Mouse (Mus musculus) frontal cortex, postnatal 25 days (tissue): ENCODE measurements around the gene Thbd.

Source experiments
- DNase-seq, 2 experiments: peaks; one replicate each; pipeline ENCODE4 v3.0.0; 2022; ENCODE audit warnings: low spot score in 2 of 2

Gene Thbd

GRCm38 (mm10) chr2:148387652-148388581 is 20.1 kb downstream of the Thbd start:
- no peak for DNase-seq

- no peak for DNase-seq
These were observed 21.1 kb downstream of the Thbd start for GRCm38 (mm10) chr2:148386927-148387326.

GRCm38 (mm10) chr2:148386476-148386875 is 21.5 kb downstream of the Thbd start:
- no peak for DNase-seq

GRCm38 (mm10) chr2:148381076-148381475 is 26.9 kb downstream of the Thbd start:
- no peak for DNase-seq

GRCm38 (mm10) chr2:148379899-148380413 is 28.0 kb downstream of the Thbd start:
- DNase-seq, result no peak

GRCm38 (mm10) chr2:148378817-148379342 is 29.1 kb downstream of the Thbd start:
- DNase-seq, result no peak

- DNase-seq, result no peak
These were observed 32.5 kb downstream of the Thbd start for GRCm38 (mm10) chr2:148375326-148376150.

GRCm38 (mm10) chr2:148373602-148374071 is 34.4 kb downstream of the Thbd start:
- DNase-seq, result no peak

- DNase-seq, result no peak
These were observed 36.0 kb downstream of the Thbd start for GRCm38 (mm10) chr2:148371743-148372630.

- no peak for DNase-seq
These were observed 42.8 kb downstream of the Thbd start for GRCm38 (mm10) chr2:148365227-148365626.

- peak in 1 of 2 experiments; percentile 23 for DNase-seq
These were observed 43.5 kb downstream of the Thbd start for GRCm38 (mm10) chr2:148364536-148364935.

GRCm38 (mm10) chr2:148357145-148357544 is 50.8 kb downstream of the Thbd start:
- DNase-seq, result no peak
